20 mouse cellular contexts compared by ENCODE assay signal in genomic region chr2:59831831-59832230, GRCm38 (mm10). TPM values are rescaled to one million over a fixed set of nuclear protein-coding genes. Genes with fewer than 3 reads are reported as not detected.
DNase-seq lines count a peak whose midpoint lies in the region; ATAC-seq and TF ChIP-seq lines count a peak whose summit lies in the region.
"Had no signal": no experiment of that assay in that cellular context is flagged by ENCODE, and none has a peak within 500 bp of the region (broad histone marks: within the 10 kb centered on the region; RNA-seq: fewer than 3 reads in every experiment).

No protein-coding gene starts in this region.

- no peak for TF ChIP-seq CTCF in gastrocnemius, adult 2 months (IDR thresholded peaks at IDR 0.05)

- H3K36me3 ChIP-seq in heart, embryonic 12.5 days: peaks cover 37% of the 10 kb centered on the region
- H3K36me3 ChIP-seq: forebrain, embryonic 15.5 days had no signal

- H3K27me3 ChIP-seq in heart, embryonic 12.5 days (replicated peaks): no peaks in the 10 kb centered on the region
- H3K27me3 ChIP-seq: embryonic facial prominence, embryonic 12.5 days; forebrain, embryonic 15.5 days; intestine, embryonic 15.5 days had no signal

- H3K9ac ChIP-seq in heart, embryonic 12.5 days: no peak overlapping the region
- H3K9ac ChIP-seq: embryonic facial prominence, embryonic 12.5 days; forebrain, embryonic 15.5 days; hindbrain, embryonic 14.5 days; intestine, embryonic 15.5 days had no signal

- peak overlapping the region; percentile 92 for H3K27ac ChIP-seq in gastrocnemius, adult 2 months
- H3K27ac ChIP-seq in heart, embryonic 12.5 days (ENCODE audit: poor library complexity, severe bottlenecking): peak overlapping the region; percentile 95; the same call in 1 of the 2 replicates
- H3K27ac ChIP-seq: embryonic facial prominence, embryonic 12.5 days; forebrain, embryonic 15.5 days; hindbrain, embryonic 10.5 days; hindbrain, embryonic 14.5 days; intestine, embryonic 15.5 days had no signal

- H3K4me2 ChIP-seq in heart, embryonic 12.5 days: no peak overlapping the region
- H3K4me2 ChIP-seq: embryonic facial prominence, embryonic 12.5 days; forebrain, embryonic 15.5 days; hindbrain, embryonic 14.5 days; intestine, embryonic 15.5 days had no signal

- no peak for ATAC-seq in heart, embryonic 12.5 days (ENCODE audit: insufficient number of reproducible peaks, low FRiP score)
- ATAC-seq: CD4-positive, CD25-positive, alpha-beta regulatory T cell, adult 4 months; forebrain, embryonic 15.5 days; intestine, embryonic 15.5 days had no signal

- intact Hi-C loops in gastrocnemius, adult 2 months (cut with DNase I): loop anchor here (5.0 to 10.0 kb wide), 3 partner anchors 50 to 373 kb away; partner anchors contain the start of genes Baz2b, March7 and Wdsub1

- H3K4me3 ChIP-seq in gastrocnemius, adult 2 months: no peak overlapping the region
- no peak overlapping the region for H3K4me3 ChIP-seq in heart, embryonic 12.5 days
- H3K4me3 ChIP-seq: embryonic facial prominence, embryonic 12.5 days; forebrain, embryonic 15.5 days; hindbrain, embryonic 10.5 days; intestine, embryonic 15.5 days had no signal

- H3K9me3 ChIP-seq in heart, embryonic 12.5 days (replicated peaks): no peaks in the 10 kb centered on the region
- H3K9me3 ChIP-seq: embryonic facial prominence, embryonic 12.5 days; forebrain, embryonic 15.5 days; hindbrain, embryonic 10.5 days; intestine, embryonic 15.5 days had no signal

- peaks cover 75% of the 10 kb centered on the region for H3K4me1 ChIP-seq in heart, embryonic 12.5 days (replicated peaks)

- 77% methylated on average over 7 of the region's 7 CpGs for WGBS in heart, embryonic 12.5 days
- WGBS in large intestine, adult 2 months: 49% methylated on average over 7 of the region's 7 CpGs

- DNase-seq in gastrocnemius, adult 2 months: no peak
- no peak for DNase-seq in gastrocnemius, adult 18-20 months (ENCODE audit: low spot score)
- no peak for DNase-seq in heart, adult 8-10 months (ENCODE audit: low spot score)
- peak; percentile 14 for DNase-seq in ES-CJ7 (ENCODE audit: low read depth, low spot score)
- peak; percentile 8 for DNase-seq in large intestine, adult 2 months (ENCODE audit: low read depth, low spot score)
- DNase-seq in lung, postnatal 14 days: no peak
- DNase-seq: adrenal gland, postnatal 10 days; B cell, adult 2 months; cerebellum, adult 11-12 months; cerebellum, adult 9-10 months; cerebellum, postnatal 25 days; gastrocnemius, postnatal 25 days; kidney, adult 18-20 months had no signal

RNA-seq across cellular contexts. Expression of gene Wdsub1, which starts 50.6 kb away (rescaled TPM):
- total RNA-seq in gastrocnemius, adult 2 months (2021): 10 to 100 TPM; 12.0 to 18.4 TPM
- 10 to 100 TPM in 1 of 2 experiments, 1 to 10 TPM in 1; 9.6 to 12.5 TPM for total RNA-seq in gastrocnemius, adult 18-20 months (2021)
- polyA plus RNA-seq in heart, embryonic 12.5 days (2016; fragmentation: Nextera tagmentation; extraction: Ambion mirVana): 46.7 and 47.8 TPM in 2 replicates
- total RNA-seq in heart, adult 8-10 months (2022): 10 to 100 TPM; 20.4 to 25.5 (median 23.9) TPM
- 26.6 and 33.0 TPM in 2 replicates for polyA plus RNA-seq in large intestine, adult 2 months (2012; rRNA removed)

Comparison
In these comparisons a context has a peak if more than half of its experiments do, and no peak if none do; other contexts are left out.
1. DNase-seq: peak in ES-CJ7 (single experiment) and large intestine, adult 2 months (single experiment); none in gastrocnemius, adult 2 months (single experiment), gastrocnemius, adult 18-20 months (single experiment), heart, adult 8-10 months (single experiment) and lung, postnatal 14 days (single experiment).